Mouse (Mus musculus) stomach, postnatal 0 days (tissue): ENCODE results near the gene Vmn1r116.
"Not testable (repeated sequence)": the region's sequence is repeated elsewhere in the genome, so short reads cannot be mapped to it uniquely, and the experiment has no call there.

Experiments
- CTCF ChIP-seq: IDR thresholded peaks from 2 replicates; pipeline ENCODE4 v1.5.1; 2016; ENCODE audit warnings: antibody characterized with exemption, low read depth, mild to moderate bottlenecking, moderate library complexity
- EP300 ChIP-seq: optimal IDR thresholded peaks from 2 replicates; pipeline ENCODE3; 2016; ENCODE audit warnings: antibody characterized with exemption

DNA sequence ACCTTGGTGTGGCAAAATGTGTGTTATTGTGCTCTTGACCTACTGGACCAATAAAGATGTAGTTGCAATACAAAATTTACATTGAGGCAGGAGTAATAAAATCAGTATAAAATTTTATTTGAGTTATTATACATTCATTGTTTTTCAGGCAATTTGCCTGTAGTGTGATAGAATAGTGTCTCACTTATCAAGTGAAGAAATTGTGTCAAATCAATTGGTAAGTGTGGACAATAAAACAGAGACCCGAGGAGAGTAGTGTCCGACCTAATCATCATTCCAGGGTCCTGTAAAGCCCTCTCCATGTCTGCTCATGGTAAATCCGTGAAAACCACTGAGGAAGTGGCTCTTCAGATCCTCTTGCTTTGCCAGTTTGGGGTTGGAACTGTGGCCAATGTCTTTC, at the start of gene Vmn1r116:
- not testable (repeated sequence) for TF ChIP-seq CTCF, EP300
